Mouse (Mus musculus) spleen, postnatal 36 days (tissue): ENCODE data around the gene Fbn1.

ENCODE experiments used
- DNase-seq, 2 experiments: peaks; one replicate each; pipeline ENCODE4 v3.0.0; 2022; ENCODE audit warnings: low spot score in 2 of 2, mixed read lengths in 1 of 2

Fbn1 gene

GRCm38 (mm10) chr2:125456059-125456789 lies 51.6 kb downstream of the Fbn1 start:
- DNase-seq: no peak

DNA sequence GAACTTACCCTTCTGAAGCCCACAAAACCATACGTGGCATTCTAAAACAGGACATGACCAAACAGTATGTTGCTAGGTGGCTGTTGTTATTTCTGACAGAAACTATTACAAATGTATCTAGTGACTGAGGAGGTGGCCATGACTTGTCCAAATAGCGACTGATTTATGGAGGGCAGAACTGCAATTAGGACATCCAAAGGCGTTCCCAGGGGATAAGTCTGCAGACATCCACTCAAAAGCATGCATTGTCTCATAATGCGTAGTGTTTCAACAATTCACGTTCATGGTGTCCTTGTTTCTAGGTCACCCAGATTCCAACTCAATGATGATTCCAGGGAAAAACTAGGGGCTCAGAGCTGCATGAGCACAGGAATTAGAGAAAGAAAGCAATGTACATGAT lies 53.0 kb downstream of the Fbn1 start:
- no peak for DNase-seq

- no peak for DNase-seq
Observed at GRCm38 (mm10) chr2:125452369-125453097, 55.3 kb downstream of the Fbn1 start.

DNA sequence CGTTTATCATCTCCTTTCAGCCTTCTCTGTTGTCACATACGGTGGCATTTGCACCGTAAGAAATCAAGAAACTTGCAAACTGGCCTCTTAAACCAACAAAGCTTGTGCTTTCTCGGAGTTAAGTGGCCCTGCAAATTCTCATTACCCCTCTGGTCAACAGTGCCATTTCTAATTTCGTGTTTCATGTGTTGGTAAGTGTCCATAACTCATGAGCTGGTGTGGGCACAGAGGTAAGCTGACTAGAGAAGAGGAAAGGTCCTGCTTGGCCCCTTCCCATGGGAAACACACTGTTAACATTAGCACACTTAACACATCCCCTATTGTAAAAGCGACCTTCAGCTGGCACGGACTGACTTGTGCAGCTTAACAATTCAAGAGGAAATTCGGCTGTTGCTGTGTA lies 58.4 kb downstream of the Fbn1 start:
- DNase-seq: no peak

DNA sequence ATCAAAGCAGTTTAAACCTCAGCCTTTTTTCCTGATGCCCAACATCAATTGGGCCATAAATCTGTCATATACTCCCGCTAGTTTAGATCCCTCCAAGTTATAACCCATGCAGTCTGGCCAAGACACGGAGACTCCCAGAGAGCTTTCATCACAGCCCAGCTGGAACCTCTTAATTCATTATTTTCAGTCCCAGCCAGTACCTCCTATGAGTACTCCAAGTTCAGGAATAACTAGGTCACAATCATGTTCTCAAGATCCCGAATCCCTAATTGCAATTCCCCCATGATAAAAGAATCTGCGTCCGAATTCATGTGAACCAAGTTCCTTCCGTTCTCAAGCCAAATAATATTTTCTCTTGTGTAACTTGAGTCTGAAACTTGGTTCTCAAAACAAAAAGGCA lies 58.9 kb downstream of the Fbn1 start:
- DNase-seq: no peak

- no peak for DNase-seq
Observed at GRCm38 (mm10) chr2:125447274-125447898, 60.4 kb downstream of the Fbn1 start.

DNA sequence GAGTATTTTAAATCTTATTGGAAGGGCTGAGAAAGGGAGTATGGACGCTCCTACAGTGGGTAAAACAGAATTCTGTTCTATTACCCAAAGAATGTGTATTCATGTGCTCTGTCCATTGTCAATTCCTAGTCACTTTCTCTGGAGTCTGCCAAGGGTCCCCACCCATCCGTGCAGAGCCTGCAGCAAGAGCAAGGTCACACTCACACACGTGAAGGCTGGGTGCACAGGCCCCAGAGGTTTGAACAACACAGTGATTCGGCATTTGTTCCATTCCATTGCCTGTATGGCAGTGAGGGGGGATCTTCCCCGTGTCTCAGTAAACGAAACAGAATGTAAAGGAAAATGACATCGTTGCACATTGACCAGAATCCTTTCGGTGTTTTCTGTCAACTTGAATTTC lies 69.4 kb downstream of the Fbn1 start:
- DNase-seq: no peak

GRCm38 (mm10) chr2:125436240-125436639 lies 71.6 kb downstream of the Fbn1 start:
- no peak for DNase-seq

- DNase-seq: no peak
Observed at GRCm38 (mm10) chr2:125433524-125433923, 74.3 kb downstream of the Fbn1 start.

DNA sequence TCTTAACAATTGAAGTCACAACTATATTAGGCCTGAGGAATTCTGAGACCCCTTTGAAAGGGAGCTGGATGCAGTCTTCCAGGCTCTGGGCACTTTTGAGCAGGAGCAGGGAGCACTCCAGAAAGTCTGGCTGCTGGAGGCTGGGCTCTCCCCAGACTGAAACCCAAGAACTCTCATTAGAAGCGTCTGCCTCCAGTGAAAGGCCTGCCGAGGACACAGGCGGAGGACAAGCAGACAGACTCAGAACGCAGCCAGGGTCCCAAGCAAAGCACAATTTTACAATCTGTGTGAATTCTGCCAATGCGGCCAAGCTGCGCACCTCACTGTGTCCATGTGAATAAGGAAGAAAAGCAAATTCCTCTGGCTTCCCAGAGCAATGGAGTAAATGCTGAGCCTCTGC lies 76.3 kb downstream of the Fbn1 start:
- no peak for DNase-seq

DNA sequence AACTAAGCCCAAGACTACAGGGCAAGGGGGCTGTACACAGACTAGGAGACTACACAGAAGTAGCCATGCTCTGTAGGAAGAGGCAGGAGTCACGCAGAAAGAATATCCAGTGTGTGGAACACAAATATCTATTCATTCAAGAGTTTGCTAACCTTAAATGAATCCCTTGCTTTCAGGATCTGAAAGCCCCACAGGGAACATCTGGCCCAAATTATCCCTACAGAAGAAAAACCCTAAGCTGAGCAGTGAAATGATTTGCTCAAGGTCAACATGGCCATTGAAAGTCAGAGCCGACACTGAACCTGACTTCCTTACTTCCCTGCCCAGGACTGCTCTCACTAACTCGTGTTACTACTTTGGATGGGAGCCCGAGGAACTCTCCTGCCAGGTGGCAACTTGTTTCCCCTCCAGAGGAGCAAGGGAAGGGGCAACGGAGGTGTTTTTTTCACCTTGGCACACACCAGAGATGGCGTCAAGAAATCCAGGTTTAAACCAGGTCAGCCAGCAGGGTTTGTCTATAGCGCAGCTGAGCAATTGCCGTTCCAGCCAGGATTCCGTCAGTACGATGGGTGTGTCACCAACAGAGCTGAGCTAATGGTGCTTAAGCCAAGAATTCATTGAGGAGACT lies 78.9 kb downstream of the Fbn1 start:
- DNase-seq: no peak

- DNase-seq: no peak
Observed at GRCm38 (mm10) chr2:125420604-125421003, 87.2 kb downstream of the Fbn1 start.

DNA sequence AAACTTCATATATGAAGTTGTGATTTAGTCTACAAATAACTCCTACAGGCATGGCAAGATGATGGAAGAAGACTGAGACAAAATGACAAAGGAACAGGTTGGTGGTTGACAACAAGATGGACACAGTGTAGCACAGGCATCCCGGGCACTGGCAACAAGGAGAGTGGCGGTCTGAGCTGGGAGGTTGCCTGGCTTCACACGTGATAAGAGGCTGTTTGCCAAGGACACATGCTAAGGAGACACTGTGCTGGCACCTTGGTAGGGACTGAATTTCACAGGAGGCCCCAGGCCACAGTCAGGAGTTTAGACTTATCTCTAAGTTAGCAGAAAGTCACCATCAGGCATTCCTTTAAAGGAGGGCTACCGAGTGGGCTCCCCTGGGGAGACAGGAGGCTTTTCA lies 88.1 kb downstream of the Fbn1 start:
- DNase-seq: no peak

- no peak for DNase-seq
Observed at GRCm38 (mm10) chr2:125418546-125418945, 89.2 kb downstream of the Fbn1 start.

DNA sequence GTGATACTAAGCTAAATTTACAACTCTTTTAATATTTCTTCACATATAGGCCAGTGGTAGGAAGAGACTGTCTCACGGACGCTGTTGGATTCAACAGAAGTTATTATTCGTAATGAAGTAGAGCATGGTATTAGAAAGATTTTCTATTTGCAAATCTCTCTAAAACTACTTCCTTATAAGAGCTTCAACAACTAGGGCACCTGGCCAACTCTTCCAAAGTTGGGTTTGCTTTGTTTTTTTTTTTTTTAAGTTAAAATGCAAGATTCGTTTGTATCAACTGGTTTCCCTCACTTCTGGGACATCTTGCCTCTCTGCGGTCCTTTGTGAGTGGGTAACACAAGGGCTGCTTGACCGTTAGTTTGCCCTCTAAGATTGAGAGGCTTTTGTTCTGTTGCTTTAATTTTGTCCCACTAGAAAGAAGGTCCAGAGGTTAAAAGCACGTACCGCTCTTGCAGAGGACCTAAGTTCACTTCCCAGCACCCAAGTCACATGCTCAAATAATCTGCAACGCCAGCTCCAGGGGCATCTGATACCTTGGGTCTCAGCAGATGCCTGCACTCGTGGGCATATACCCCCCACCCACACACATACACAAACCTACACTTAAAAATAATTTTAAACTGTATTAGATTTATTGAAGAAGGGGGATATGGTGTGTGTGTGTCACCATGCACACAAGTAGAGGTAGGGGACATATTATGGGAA lies 91.1 kb downstream of the Fbn1 start:
- DNase-seq: no peak

DNA sequence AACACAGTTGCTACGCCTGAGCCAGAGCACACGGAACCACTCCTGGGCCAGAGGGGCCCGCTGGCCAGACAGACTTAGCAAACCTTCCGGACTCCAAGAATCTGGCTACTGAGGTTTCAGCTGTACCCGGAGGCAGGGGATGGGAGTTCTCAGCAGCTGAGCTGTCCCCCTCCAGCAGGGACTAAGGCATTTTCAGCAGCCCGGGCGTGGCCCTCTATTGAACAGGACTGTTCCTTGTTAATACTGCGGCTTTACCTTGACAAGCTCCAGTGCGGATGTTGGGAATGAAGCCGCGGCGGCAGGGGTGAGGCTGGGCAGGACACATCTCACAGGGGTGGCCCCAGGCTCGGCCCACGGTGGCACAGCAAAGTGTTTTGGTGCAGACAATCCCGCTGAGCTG lies 95.4 kb downstream of the Fbn1 start:
- DNase-seq: no peak

DNA sequence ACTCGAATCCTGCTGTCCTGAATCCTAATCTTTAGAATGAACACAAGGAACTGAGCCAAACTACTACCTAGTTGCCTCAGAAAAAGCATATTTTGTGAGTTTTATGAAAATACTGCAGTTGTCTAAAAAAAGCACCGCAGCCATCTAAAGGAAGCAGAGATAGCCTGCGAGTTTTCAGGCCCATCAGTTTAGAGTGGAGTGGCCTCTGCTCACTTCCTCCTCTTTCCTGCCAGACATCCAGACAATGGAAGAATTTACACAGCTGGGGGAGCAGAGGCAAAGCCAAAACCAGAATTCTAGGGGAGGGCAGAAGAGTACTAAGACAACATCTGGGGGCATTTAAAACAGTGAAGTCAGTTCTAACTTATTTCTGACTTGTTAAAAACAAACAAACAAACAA lies 96.0 kb downstream of the Fbn1 start:
- DNase-seq: no peak

- no peak for DNase-seq
Observed at GRCm38 (mm10) chr2:125404509-125405105, 103.2 kb downstream of the Fbn1 start.

DNA sequence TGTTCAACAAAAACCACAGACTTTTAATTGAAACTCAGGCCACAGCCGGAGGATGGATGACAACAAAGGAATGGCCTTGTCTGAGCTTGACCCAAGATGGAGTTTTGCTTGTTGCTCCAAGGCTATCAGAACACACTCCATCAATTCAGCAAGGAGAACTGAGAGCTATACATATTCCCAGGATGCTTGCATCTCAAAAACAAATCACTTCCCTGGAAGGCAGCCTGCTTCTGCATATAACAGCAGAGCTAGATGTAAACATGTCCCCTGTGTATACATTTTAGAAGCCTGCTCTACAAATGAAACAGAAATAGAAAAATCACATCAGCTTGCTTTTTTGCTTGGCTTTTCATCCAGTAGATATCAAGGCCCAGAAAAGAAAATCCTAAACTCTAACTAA lies 105.5 kb downstream of the Fbn1 start:
- DNase-seq: no peak

GRCm38 (mm10) chr2:125400121-125400520 lies 107.7 kb downstream of the Fbn1 start:
- no peak for DNase-seq

DNA sequence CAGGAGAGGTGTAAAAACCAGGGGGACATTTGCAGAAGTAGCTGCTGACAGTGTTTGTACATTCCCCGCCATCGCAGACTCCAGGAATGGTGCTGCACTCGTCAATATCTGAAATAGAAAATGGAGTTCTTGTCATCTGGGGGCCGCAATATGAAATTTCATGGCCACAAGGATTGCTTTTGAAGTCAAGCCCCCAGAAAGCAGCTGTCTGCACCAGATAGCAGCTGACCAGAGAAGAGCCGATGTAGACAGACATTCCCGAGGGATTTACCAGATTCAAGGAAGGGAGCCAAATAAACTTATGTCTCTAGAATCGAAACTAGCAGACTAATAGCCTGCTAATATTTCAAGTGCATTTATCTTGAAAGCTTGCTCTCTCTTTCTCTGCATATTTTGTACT lies 110.0 kb downstream of the Fbn1 start:
- DNase-seq: no peak
